Mouse (Mus musculus) neural tube, embryonic 13.5 days (tissue): Measurements from ENCODE around the gene Lrrc30. TPM values are rescaled to one million over a fixed set of nuclear protein-coding genes. Genes with fewer than 3 reads are reported as not detected.

Experiments used
- ATAC-seq: fragments of 200-750 bp; cut with Nextera tagmentation; 2 replicates; pipeline ENCODE4 v1.8.0; 2017; ENCODE audit warnings: low read depth, mild to moderate bottlenecking, moderate TSS enrichment, moderate library complexity
- H3K27ac ChIP-seq: fragments of 300-500 bp; sonication (generic); replicated peaks from 2 replicates; pipeline ENCODE4 v1.5.1; 2015; ENCODE audit warnings: moderate library complexity, mild to moderate bottlenecking, inconsistent platforms
- H3K27me3 ChIP-seq: fragments of 300-500 bp; sonication (generic); 2 replicates; pipeline ENCODE4 v1.6.1; 2015; ENCODE audit warnings: mild to moderate bottlenecking, inconsistent platforms
- H3K36me3 ChIP-seq: fragments of 300-500 bp; sonication (generic); 2 replicates; pipeline ENCODE4 v1.6.1; 2015; ENCODE audit warnings: mild to moderate bottlenecking, inconsistent platforms
- H3K4me1 ChIP-seq: fragments of 300-500 bp; sonication (generic); replicated peaks from 2 replicates; pipeline ENCODE4 v1.6.1; 2015; ENCODE audit warnings: inconsistent platforms
- H3K4me2 ChIP-seq: fragments of 300-500 bp; sonication (generic); 2 replicates; pipeline ENCODE4 v1.6.1; 2015; ENCODE audit warnings: inconsistent platforms, mild to moderate bottlenecking, moderate library complexity
- H3K4me3 ChIP-seq: fragments of 300-500 bp; sonication (generic); 2 replicates; pipeline ENCODE4 v1.5.1; 2015; ENCODE audit warnings: mild to moderate bottlenecking, inconsistent platforms
- H3K9ac ChIP-seq: fragments of 300-500 bp; sonication (generic); 2 replicates; pipeline ENCODE4 v1.6.1; 2015; ENCODE audit warnings: moderate library complexity, mild to moderate bottlenecking, inconsistent platforms
- H3K9me3 ChIP-seq: fragments of 300-500 bp; sonication (generic); 2 replicates; pipeline ENCODE4 v1.6.1; 2016; ENCODE audit warnings: inconsistent platforms
- WGBS: fragments of 180-500 bp; shearing (Covaris S2); methylation state at CpG from one replicate; pipeline ENCODE4 v1.1.7; 2015; 5-methylcytosine and 5-hydroxymethylcytosine counted together
- polyA plus RNA-seq: library from polyadenylated mRNA; unstranded; fragments of >200 nt; fragmentation: Nextera tagmentation; extraction: Ambion mirVana; gene quantifications from 2 replicates; pipeline ENCODE4 v1.2.1, GENCODE M21; 2015

Lrrc30 gene
- polyA plus RNA-seq, 1 experiment from 2014 or later = not detected

GRCm38 (mm10) chr17:67629211-67629657 lies 3.3 kb downstream of the Lrrc30 start:
- no peak for ATAC-seq
- no peak overlapping the region for H3K9ac ChIP-seq
- H3K27me3 ChIP-seq = no peaks in the 10 kb centered on the region
- no peaks in the 10 kb centered on the region for H3K9me3 ChIP-seq
- H3K4me3 ChIP-seq = no peak overlapping the region
- no peak overlapping the region for H3K4me2 ChIP-seq
- no peak overlapping the region for H3K27ac ChIP-seq
- no peaks in the 10 kb centered on the region for H3K36me3 ChIP-seq
- WGBS = 43% methylated on average over 13 of the region's 13 CpGs
- H3K4me1 ChIP-seq = peaks cover 15% of the 10 kb centered on the region

DNA sequence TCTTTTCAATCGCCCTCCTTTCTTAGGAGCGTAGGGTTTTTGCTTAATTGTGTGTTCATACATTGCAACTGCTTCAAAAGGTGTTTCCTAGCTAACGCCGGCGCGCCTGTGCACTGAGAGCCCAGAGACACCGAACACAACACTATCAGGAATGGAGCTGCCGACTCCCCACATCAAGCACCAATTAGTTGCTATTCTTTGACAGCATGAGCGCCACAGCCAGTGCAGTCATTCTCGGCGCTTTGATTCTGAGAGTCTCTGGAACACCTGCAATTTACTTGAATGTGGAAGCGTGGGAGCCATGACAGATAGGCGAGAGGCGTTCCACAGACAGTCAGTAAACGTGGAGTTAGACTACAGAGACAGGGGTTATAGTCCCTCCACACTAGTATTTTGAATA lies 4.0 kb downstream of the Lrrc30 start:
- ATAC-seq = no peak
- Histone ChIP-seq H3K9me3 (no peaks in the 10 kb centered on the region), H3K27ac (no peak overlapping the region), H3K4me2 (no peak overlapping the region), H3K4me3 (no peak overlapping the region), H3K36me3 (no peaks in the 10 kb centered on the region), H3K27me3 (no peaks in the 10 kb centered on the region), H3K9ac (no peak overlapping the region), H3K4me1 (peaks cover 15% of the 10 kb centered on the region)
- WGBS = 89% methylated on average over 15 of the region's 15 CpGs

GRCm38 (mm10) chr17:67625431-67625830 lies 7.1 kb downstream of the Lrrc30 start:
- WGBS = 78% methylated on average over 5 of the region's 5 CpGs
- Histone ChIP-seq H3K27me3 (no peaks in the 10 kb centered on the region), H3K4me1 (peaks cover 15% of the 10 kb centered on the region), H3K4me3 (no peak overlapping the region), H3K4me2 (no peak overlapping the region), H3K9me3 (no peaks in the 10 kb centered on the region), H3K36me3 (no peaks in the 10 kb centered on the region), H3K27ac (no peak overlapping the region), H3K9ac (no peak overlapping the region)
- no peak for ATAC-seq

DNA sequence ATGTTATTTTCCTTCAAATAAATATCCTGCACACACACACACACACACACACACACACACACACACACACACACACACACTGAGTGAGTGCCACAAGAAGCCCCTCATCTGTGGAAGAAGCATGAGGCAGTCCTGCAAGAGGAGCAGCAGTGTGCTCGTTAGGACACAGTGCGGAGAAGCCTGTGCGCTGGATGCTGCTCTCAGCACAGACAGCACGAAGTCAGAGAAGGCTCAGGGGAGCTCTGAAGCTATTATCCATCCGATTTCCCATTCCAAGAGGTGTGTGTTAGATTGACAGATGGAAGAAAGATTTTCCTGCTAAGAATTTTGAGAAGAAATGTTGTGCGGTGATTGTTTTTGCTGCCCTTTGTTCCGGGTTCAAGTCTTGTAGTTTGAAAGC lies 13.5 kb downstream of the Lrrc30 start:
- Histone ChIP-seq H3K9ac (no peak overlapping the region), H3K27me3 (no peaks in the 10 kb centered on the region), H3K9me3 (no peaks in the 10 kb centered on the region), H3K4me2 (no peak overlapping the region), H3K36me3 (no peaks in the 10 kb centered on the region), H3K27ac (no peak overlapping the region), H3K4me3 (no peak overlapping the region), H3K4me1 (no peaks in the 10 kb centered on the region)
- ATAC-seq = no peak
- 55% methylated on average over 7 of the region's 7 CpGs for WGBS

- H3K36me3 ChIP-seq = no peaks in the 10 kb centered on the region
- no peak overlapping the region for H3K4me3 ChIP-seq
- no peaks in the 10 kb centered on the region for H3K4me1 ChIP-seq
- H3K4me2 ChIP-seq = no peak overlapping the region
- H3K27ac ChIP-seq = no peak overlapping the region
- ATAC-seq = no peak
- no peaks in the 10 kb centered on the region for H3K9me3 ChIP-seq
- H3K9ac ChIP-seq = no peak overlapping the region
- WGBS = 82% methylated on average over 5 of the region's 5 CpGs
- no peaks in the 10 kb centered on the region for H3K27me3 ChIP-seq
Measured at GRCm38 (mm10) chr17:67614381-67614780, 18.1 kb downstream of the Lrrc30 start.

DNA sequence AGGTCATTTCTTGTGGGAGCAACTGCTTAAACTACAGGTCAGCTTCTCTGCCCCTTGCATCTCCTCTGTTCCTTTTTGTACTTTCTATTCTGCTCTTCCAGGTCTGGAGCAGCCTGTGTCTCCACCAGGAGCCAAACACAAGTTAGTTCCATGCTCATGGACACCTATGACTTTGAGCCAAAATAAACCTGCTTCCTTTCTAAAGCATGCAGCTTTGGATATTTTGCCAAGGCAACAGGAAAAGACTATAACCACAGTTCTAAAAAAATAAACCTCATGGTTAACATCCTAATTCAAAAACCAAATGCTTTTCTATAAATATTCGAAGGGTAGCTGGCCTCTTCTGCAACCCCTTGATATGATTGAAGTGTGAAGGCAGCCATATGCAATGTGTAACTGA lies 19.9 kb downstream of the Lrrc30 start:
- H3K4me3 ChIP-seq = no peak overlapping the region
- no peaks in the 10 kb centered on the region for H3K4me1 ChIP-seq
- no peak for ATAC-seq
- no peak overlapping the region for H3K4me2 ChIP-seq
- H3K36me3 ChIP-seq = no peaks in the 10 kb centered on the region
- no peak overlapping the region for H3K9ac ChIP-seq
- no peaks in the 10 kb centered on the region for H3K27me3 ChIP-seq
- WGBS = 87% methylated on average over 1 of the region's 1 CpGs
- H3K27ac ChIP-seq = no peak overlapping the region
- no peaks in the 10 kb centered on the region for H3K9me3 ChIP-seq

GRCm38 (mm10) chr17:67612151-67612550 lies 20.4 kb downstream of the Lrrc30 start:
- Histone ChIP-seq H3K36me3 (no peaks in the 10 kb centered on the region), H3K27me3 (no peaks in the 10 kb centered on the region), H3K27ac (no peak overlapping the region), H3K9me3 (no peaks in the 10 kb centered on the region), H3K9ac (no peak overlapping the region), H3K4me3 (no peak overlapping the region), H3K4me2 (no peak overlapping the region), H3K4me1 (no peaks in the 10 kb centered on the region)
- 91% methylated on average over 3 of the region's 3 CpGs for WGBS
- no peak for ATAC-seq

DNA sequence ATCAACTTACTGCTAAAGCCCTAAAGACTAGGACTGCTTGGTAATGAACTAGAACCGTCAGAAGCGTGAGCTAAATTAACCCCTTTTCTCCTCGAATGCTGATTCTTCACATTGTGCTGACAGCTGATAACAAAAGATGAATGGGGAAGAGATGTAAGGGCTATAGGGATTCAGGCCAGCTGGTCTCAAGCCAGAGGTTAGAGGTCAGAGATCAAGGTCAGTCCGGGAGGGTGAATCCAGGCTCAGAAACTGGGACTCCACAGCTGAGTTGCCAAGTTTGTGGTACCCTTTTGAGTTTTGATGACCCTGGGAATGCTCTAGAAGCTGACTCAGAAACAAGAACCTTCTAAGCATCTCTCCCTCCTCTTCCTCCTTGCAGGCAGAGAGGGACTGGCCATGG lies 28.1 kb downstream of the Lrrc30 start:
- H3K9me3 ChIP-seq = no peaks in the 10 kb centered on the region
- ATAC-seq = no peak

GRCm38 (mm10) chr17:67602556-67602955 lies 30.0 kb downstream of the Lrrc30 start:
- 74% methylated on average over 4 of the region's 4 CpGs for WGBS
- Histone ChIP-seq H3K27ac (no peak overlapping the region), H3K4me3 (no peak overlapping the region), H3K36me3 (no peaks in the 10 kb centered on the region), H3K9me3 (no peaks in the 10 kb centered on the region), H3K27me3 (no peaks in the 10 kb centered on the region), H3K4me2 (no peak overlapping the region), H3K4me1 (peaks cover 17% of the 10 kb centered on the region), H3K9ac (no peak overlapping the region)
- ATAC-seq = no peak

More for the DNA sequence above, 28.1 kb downstream of the Lrrc30 start:
- Histone ChIP-seq H3K4me2 (no peak overlapping the region), H3K9ac (no peak overlapping the region), H3K4me3 (no peak overlapping the region), H3K27ac (no peak overlapping the region), H3K27me3 (no peaks in the 10 kb centered on the region), H3K36me3 (no peaks in the 10 kb centered on the region), H3K4me1 (peaks cover 17% of the 10 kb centered on the region)
- WGBS = 34% methylated on average over 4 of the region's 4 CpGs

DNA sequence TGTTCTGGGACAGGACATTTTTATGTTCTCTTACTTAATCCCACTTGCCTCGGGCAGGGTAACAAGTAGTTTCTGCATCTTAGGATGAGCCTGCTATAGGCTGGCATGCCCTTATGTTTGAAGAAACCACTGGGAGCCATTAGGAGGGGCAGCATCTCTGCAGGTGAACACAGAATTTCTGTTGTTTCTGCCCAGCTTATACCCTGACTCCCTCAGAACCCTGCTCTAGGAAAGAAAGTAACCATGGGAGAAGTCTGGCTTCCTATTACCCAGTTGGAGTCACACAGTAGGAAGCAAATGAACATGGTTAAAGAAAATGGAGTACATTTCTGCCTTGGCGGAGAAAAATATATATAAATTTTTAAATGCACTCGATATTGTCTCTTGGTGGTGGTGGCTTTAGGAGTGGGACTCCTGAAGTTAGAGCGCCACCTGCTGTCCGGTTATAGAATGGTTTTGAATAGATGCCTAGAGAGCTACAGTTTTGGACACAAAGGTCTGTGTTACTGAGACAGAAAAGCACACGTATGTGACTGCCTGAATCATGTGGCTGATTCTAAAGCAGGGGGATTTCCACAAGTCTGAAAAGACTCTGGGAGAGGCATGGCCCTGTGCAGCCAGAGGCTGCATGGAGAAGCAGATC lies 47.5 kb downstream of the Lrrc30 start:
- Histone ChIP-seq H3K4me2 (no peak overlapping the region), H3K27ac (0 out of 2 replicates have a peak overlapping the region, but pooled peaks have one; percentile 9), H3K9ac (no peak overlapping the region), H3K36me3 (no peaks in the 10 kb centered on the region), H3K4me1 (0 out of 2 replicates have a peak, but pooled peaks cover 13% of the 10 kb centered on the region), H3K9me3 (no peaks in the 10 kb centered on the region), H3K4me3 (no peak overlapping the region), H3K27me3 (0 out of 2 replicates have a peak, but pooled peaks cover 3% of the 10 kb centered on the region)
- WGBS = 22% methylated on average over 6 of the region's 6 CpGs
- ATAC-seq = peak; percentile 86; the same call in 1 of the 2 replicates

GRCm38 (mm10) chr17:67584533-67584932 lies 48.0 kb downstream of the Lrrc30 start:
- Histone ChIP-seq H3K4me2 (no peak overlapping the region), H3K27me3 (0 out of 2 replicates have a peak, but pooled peaks cover 3% of the 10 kb centered on the region), H3K9ac (no peak overlapping the region), H3K9me3 (no peaks in the 10 kb centered on the region), H3K4me3 (no peak overlapping the region), H3K36me3 (no peaks in the 10 kb centered on the region), H3K4me1 (0 out of 2 replicates have a peak, but pooled peaks cover 13% of the 10 kb centered on the region), H3K27ac (0 out of 2 replicates have a peak overlapping the region, but pooled peaks have one; percentile 9)
- WGBS = 75% methylated on average over 7 of the region's 7 CpGs
- ATAC-seq = no peak; the same call in 1 of the 2 replicates

DNA sequence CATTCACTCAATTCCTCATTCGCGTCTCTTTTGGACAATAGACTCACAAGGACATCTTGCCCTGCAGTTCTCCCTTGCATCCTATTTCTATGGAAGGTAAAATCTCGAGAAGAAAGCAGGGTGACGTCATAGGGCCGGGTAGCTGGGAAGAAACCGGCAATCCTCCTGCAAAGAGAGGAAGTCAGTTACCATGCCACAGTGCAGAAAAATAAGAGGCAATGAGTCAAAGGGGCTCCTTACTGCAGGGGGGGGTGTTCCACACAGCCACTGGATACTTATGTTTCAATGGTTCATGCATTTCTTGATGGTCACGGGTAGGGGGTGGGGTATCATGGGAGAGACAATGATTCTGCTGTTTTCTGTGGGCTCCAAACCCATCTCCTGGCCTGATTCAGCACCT lies 49.1 kb downstream of the Lrrc30 start:
- Histone ChIP-seq H3K4me3 (no peak overlapping the region), H3K27me3 (0 out of 2 replicates have a peak, but pooled peaks cover 3% of the 10 kb centered on the region), H3K9ac (no peak overlapping the region), H3K27ac (no peak overlapping the region), H3K36me3 (no peaks in the 10 kb centered on the region), H3K4me1 (0 out of 2 replicates have a peak, but pooled peaks cover 13% of the 10 kb centered on the region), H3K9me3 (no peaks in the 10 kb centered on the region), H3K4me2 (no peak overlapping the region)
- WGBS = 61% methylated on average over 7 of the region's 7 CpGs
- ATAC-seq = no peak
